Mouse (Mus musculus) small intestine, adult 2 months (tissue): ENCODE measurements around the gene Idh2.

Source experiments
- CTCF ChIP-seq: fragments of 200-500 bp; IDR thresholded peaks from 2 replicates; pipeline ENCODE4 v1.5.1; 2012; ENCODE audit warnings: low read depth, mild to moderate bottlenecking, control low read depth, inconsistent platforms, low read length, moderate library complexity, mixed read lengths; ENCODE audit not compliant: insufficient replicate concordance, insufficient read length; ENCODE audit errors: extremely low read depth
- POLR2A ChIP-seq: fragments of 200-500 bp; IDR thresholded peaks from 2 replicates; pipeline ENCODE4 v1.6.1; 2012; ENCODE audit warnings: low read depth, mild to moderate bottlenecking, control low read depth, inconsistent platforms, low read length, moderate library complexity

DNA sequence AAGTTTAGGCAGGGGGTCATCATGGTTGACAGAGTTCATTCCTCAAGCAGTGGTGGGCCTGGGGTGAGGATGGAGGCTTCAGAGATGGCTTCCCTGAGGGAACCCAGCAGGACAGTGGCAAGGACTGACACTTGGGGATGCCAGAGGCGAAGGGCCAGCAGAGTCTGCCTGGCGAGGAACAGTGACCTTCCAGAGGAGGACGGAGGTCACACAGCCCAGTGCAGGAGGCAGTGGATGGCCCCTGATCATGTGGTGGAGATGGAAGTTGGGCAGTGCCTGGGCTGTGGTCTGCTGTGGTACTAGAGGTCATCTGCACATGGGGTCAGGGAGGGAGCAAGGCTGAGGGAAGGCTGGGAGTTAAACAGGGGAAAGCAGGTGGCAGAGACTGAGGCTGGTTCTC, 49.9 kb downstream of the Idh2 start:
- TF ChIP-seq CTCF = no peak
- TF ChIP-seq POLR2A = no peak
